16 mouse cellular contexts compared by ENCODE assay signal in the genomic region with DNA sequence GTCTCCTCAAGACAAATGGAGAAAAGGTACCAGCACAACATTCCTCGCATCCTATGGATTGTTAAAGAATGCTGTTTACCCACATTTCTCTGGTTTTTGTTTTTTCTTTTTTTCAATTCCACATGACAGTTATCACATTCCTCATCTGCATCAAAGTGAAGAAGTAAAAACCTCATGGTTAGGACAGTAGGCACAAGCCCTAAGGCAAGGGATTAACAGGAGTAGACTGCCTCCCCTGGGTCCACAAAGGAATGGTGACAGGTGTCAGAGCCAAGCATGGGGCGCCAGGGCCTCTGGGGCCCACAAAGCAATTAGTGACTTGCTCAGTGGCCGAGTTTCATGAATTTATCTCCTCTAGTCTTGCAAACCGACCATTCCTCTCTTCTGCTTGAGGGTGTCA.
DNase-seq lines count a peak whose midpoint lies in the region; ATAC-seq lines count a peak whose summit lies in the region.
"Had no signal": no experiment of that assay in that cellular context is flagged by ENCODE, and none has a peak within 500 bp of the region (broad histone marks: within the 10 kb centered on the region; RNA-seq: fewer than 3 reads in every experiment).

No protein-coding gene starts in this region.

- DNase-seq in heart, embryonic 10.5 days (ENCODE audit: low spot score), result no peak
- DNase-seq in heart, adult 18-20 months, result no peak
- peak; percentile 19 for DNase-seq in midbrain, embryonic 14.5 days
- DNase-seq in midbrain, embryonic 10.5 days (ENCODE audit: low spot score), result no peak
- DNase-seq in retina, embryonic 14.5 days (ENCODE audit: low spot score), result peak; percentile 33
- DNase-seq in hindbrain, embryonic 14.5 days (ENCODE audit: low spot score), result no peak
- DNase-seq: adrenal gland, postnatal 10 days; cerebellum, adult 18-20 months; cerebellum, postnatal 10 days; gastrocnemius, postnatal 14 days; heart, postnatal 36 days had no signal

- H3K4me3 ChIP-seq in heart, embryonic 10.5 days, result no peak overlapping the region
- H3K4me3 ChIP-seq in midbrain, embryonic 14.5 days (replicated peaks; ENCODE audit: low read depth, low read length), result no peak overlapping the region
- no peak overlapping the region for H3K4me3 ChIP-seq in midbrain, embryonic 10.5 days
- H3K4me3 ChIP-seq in hindbrain, embryonic 14.5 days (replicated peaks; ENCODE audit: low read length), result no peak overlapping the region
- H3K4me3 ChIP-seq: embryonic facial prominence, embryonic 12.5 days; forebrain, embryonic 12.5 days; heart, embryonic 13.5 days had no signal

- 53% methylated on average over 4 of the region's 4 CpGs for WGBS in heart, embryonic 10.5 days
- WGBS in midbrain, embryonic 14.5 days, result 47% methylated on average over 4 of the region's 4 CpGs
- WGBS in midbrain, embryonic 10.5 days, result 61% methylated on average over 4 of the region's 4 CpGs
- 56% methylated on average over 4 of the region's 4 CpGs for WGBS in hindbrain, embryonic 14.5 days

- H3K4me2 ChIP-seq in midbrain, embryonic 14.5 days (ENCODE audit: low read length), result no peak overlapping the region
- no peak overlapping the region for H3K4me2 ChIP-seq in hindbrain, embryonic 14.5 days (replicated peaks)
- H3K4me2 ChIP-seq: embryonic facial prominence, embryonic 12.5 days; forebrain, embryonic 12.5 days; heart, embryonic 13.5 days had no signal

- ATAC-seq in midbrain, embryonic 14.5 days (ENCODE audit: low FRiP score, low TSS enrichment), result no peak
- no peak for ATAC-seq in hindbrain, embryonic 14.5 days (ENCODE audit: low FRiP score)
- ATAC-seq: forebrain, embryonic 16.5 days; inflammation-experienced regulatory T-cells, adult 6 months had no signal

- no peaks in the 10 kb centered on the region for H3K9me3 ChIP-seq in heart, embryonic 10.5 days
- no peaks in the 10 kb centered on the region for H3K9me3 ChIP-seq in midbrain, embryonic 14.5 days (ENCODE audit: control insufficient read depth, low read length)
- H3K9me3 ChIP-seq in midbrain, embryonic 10.5 days (replicated peaks), result no peaks in the 10 kb centered on the region
- no peaks in the 10 kb centered on the region for H3K9me3 ChIP-seq in hindbrain, embryonic 14.5 days (ENCODE audit: control insufficient read depth, low read length)
- H3K9me3 ChIP-seq: embryonic facial prominence, embryonic 12.5 days; forebrain, embryonic 12.5 days had no signal

- H3K36me3 ChIP-seq in heart, embryonic 10.5 days, result no peaks in the 10 kb centered on the region
- H3K36me3 ChIP-seq in midbrain, embryonic 14.5 days (ENCODE audit: control insufficient read depth, insufficient read depth, low read length), result no peaks in the 10 kb centered on the region
- H3K36me3 ChIP-seq in midbrain, embryonic 10.5 days, result no peaks in the 10 kb centered on the region
- H3K36me3 ChIP-seq in hindbrain, embryonic 14.5 days (replicated peaks; ENCODE audit: control insufficient read depth, insufficient read depth), result no peaks in the 10 kb centered on the region
- H3K36me3 ChIP-seq: embryonic facial prominence, embryonic 12.5 days; forebrain, embryonic 12.5 days; heart, embryonic 13.5 days had no signal

- no peaks in the 10 kb centered on the region for H3K27me3 ChIP-seq in heart, embryonic 10.5 days (ENCODE audit: insufficient read depth, poor library complexity, severe bottlenecking)
- H3K27me3 ChIP-seq in midbrain, embryonic 14.5 days (ENCODE audit: control insufficient read depth, insufficient read depth, low read length), result no peaks in the 10 kb centered on the region
- H3K27me3 ChIP-seq in midbrain, embryonic 10.5 days (ENCODE audit: low read depth, poor library complexity, severe bottlenecking), result no peaks in the 10 kb centered on the region
- H3K27me3 ChIP-seq in hindbrain, embryonic 14.5 days (ENCODE audit: control insufficient read depth, insufficient read depth, low read length), result no peaks in the 10 kb centered on the region
- H3K27me3 ChIP-seq: embryonic facial prominence, embryonic 12.5 days; forebrain, embryonic 12.5 days; heart, embryonic 13.5 days had no signal

- H3K9ac ChIP-seq in midbrain, embryonic 14.5 days (replicated peaks; ENCODE audit: low read length), result no peak overlapping the region
- no peak overlapping the region for H3K9ac ChIP-seq in hindbrain, embryonic 14.5 days
- H3K9ac ChIP-seq: embryonic facial prominence, embryonic 12.5 days; forebrain, embryonic 12.5 days; heart, embryonic 13.5 days had no signal

- H3K27ac ChIP-seq in heart, embryonic 10.5 days, result 0 out of 2 replicates have a peak overlapping the region, but pooled peaks have one; percentile 6
- H3K27ac ChIP-seq in midbrain, embryonic 14.5 days (replicated peaks; ENCODE audit: low read depth, low read length), result no peak overlapping the region
- H3K27ac ChIP-seq in midbrain, embryonic 10.5 days (replicated peaks), result no peak overlapping the region
- H3K27ac ChIP-seq in hindbrain, embryonic 14.5 days, result no peak overlapping the region
- H3K27ac ChIP-seq: embryonic facial prominence, embryonic 12.5 days; forebrain, embryonic 12.5 days; heart, embryonic 13.5 days had no signal

- peaks cover 24% of the 10 kb centered on the region for H3K4me1 ChIP-seq in heart, embryonic 10.5 days
- H3K4me1 ChIP-seq in midbrain, embryonic 14.5 days (ENCODE audit: control insufficient read depth, insufficient read depth, low read length), result 0 out of 2 replicates have a peak, but pooled peaks cover 5% of the 10 kb centered on the region
- 0 out of 2 replicates have a peak, but pooled peaks cover 9% of the 10 kb centered on the region for H3K4me1 ChIP-seq in midbrain, embryonic 10.5 days
- no peaks in the 10 kb centered on the region for H3K4me1 ChIP-seq in hindbrain, embryonic 14.5 days (replicated peaks; ENCODE audit: control insufficient read depth, insufficient read depth, low read length)
- H3K4me1 ChIP-seq: embryonic facial prominence, embryonic 12.5 days; forebrain, embryonic 12.5 days; heart, embryonic 13.5 days had no signal

Comparison
In these comparisons a context has a peak if more than half of its experiments do, and no peak if none do; other contexts are left out.
1. DNase-seq: peak in midbrain, embryonic 14.5 days (single experiment) and retina, embryonic 14.5 days (single experiment); none in heart, embryonic 10.5 days (single experiment), heart, adult 18-20 months (0 of 2), midbrain, embryonic 10.5 days (single experiment) and hindbrain, embryonic 14.5 days (single experiment).